In genomic region chr9:70049416-70049783, GRCm38 (mm10) we compare ENCODE assay signal across 11 mouse cellular contexts. TPM values are rescaled to one million over a fixed set of nuclear protein-coding genes. Genes with fewer than 3 reads are reported as not detected.
DNase-seq lines count a peak whose midpoint lies in the region; ATAC-seq and TF ChIP-seq lines count a peak whose summit lies in the region.
"Had no signal": no experiment of that assay in that cellular context is flagged by ENCODE, and none has a peak within 500 bp of the region (broad histone marks: within the 10 kb centered on the region; RNA-seq: fewer than 3 reads in every experiment).

No protein-coding gene starts in this region.

- H3K9me3 ChIP-seq in forebrain, embryonic 11.5 days (ENCODE audit: control insufficient read depth, low read length), result no peaks in the 10 kb centered on the region
- no peaks in the 10 kb centered on the region for H3K9me3 ChIP-seq in forebrain, embryonic 13.5 days (replicated peaks)
- H3K9me3 ChIP-seq in kidney, embryonic 16.5 days (ENCODE audit: low read length), result no peaks in the 10 kb centered on the region
- no peaks in the 10 kb centered on the region for H3K9me3 ChIP-seq in embryonic facial prominence, embryonic 12.5 days
- H3K9me3 ChIP-seq in midbrain, postnatal 0 days (ENCODE audit: low read length), result no peaks in the 10 kb centered on the region

- no peak for ATAC-seq in forebrain, embryonic 11.5 days (replicated peaks; ENCODE audit: low FRiP score)
- ATAC-seq in forebrain, embryonic 13.5 days, result no peak
- no peak for ATAC-seq in kidney, embryonic 16.5 days (ENCODE audit: low FRiP score, low TSS enrichment)
- ATAC-seq in embryonic facial prominence, embryonic 12.5 days (ENCODE audit: insufficient number of reproducible peaks, insufficient read depth, low FRiP score, low TSS enrichment), result no peak
- no peak for ATAC-seq in midbrain, postnatal 0 days (ENCODE audit: low FRiP score)
- ATAC-seq in cerebellum, adult (ENCODE audit: insufficient number of reproducible peaks, low FRiP score, low TSS enrichment), result no peak
- ATAC-seq: hindbrain, embryonic 16.5 days had no signal

- TF ChIP-seq POLR2A in thymus, adult 2 months (IDR thresholded peaks at IDR 0.05; ENCODE audit: control insufficient read depth, extremely low read depth, insufficient read depth, low read length, poor library complexity), result no peak

- no peak for TF ChIP-seq CTCF in midbrain, postnatal 0 days (IDR thresholded peaks at IDR 0.05)
- no peak for TF ChIP-seq CTCF in thymus, adult 2 months (IDR thresholded peaks at IDR 0.05; ENCODE audit: borderline replicate concordance, control insufficient read depth, extremely low read depth, insufficient read depth, low read length, poor library complexity)

- H3K9ac ChIP-seq in forebrain, embryonic 11.5 days (ENCODE audit: low read length), result no peak overlapping the region
- H3K9ac ChIP-seq in forebrain, embryonic 13.5 days, result no peak overlapping the region
- no peak overlapping the region for H3K9ac ChIP-seq in kidney, embryonic 16.5 days (replicated peaks; ENCODE audit: low read length)
- no peak overlapping the region for H3K9ac ChIP-seq in embryonic facial prominence, embryonic 12.5 days
- H3K9ac ChIP-seq in midbrain, postnatal 0 days (replicated peaks; ENCODE audit: low read length, poor library complexity, severe bottlenecking), result no peak overlapping the region; the same call in 1 of the 2 replicates

- 26% methylated on average over 3 of the region's 3 CpGs for WGBS in forebrain, embryonic 11.5 days
- 17% methylated on average over 3 of the region's 3 CpGs for WGBS in forebrain, embryonic 13.5 days
- 41% methylated on average over 3 of the region's 3 CpGs for whole genome bisulfite sequencing in kidney, embryonic 16.5 days
- WGBS in embryonic facial prominence, embryonic 12.5 days, result 23% methylated on average over 3 of the region's 3 CpGs
- WGBS in midbrain, postnatal 0 days, result 4% methylated on average over 3 of the region's 3 CpGs
- WGBS in thymus, adult 2 months, result 63% methylated on average over 3 of the region's 3 CpGs

- H3K4me3 ChIP-seq in forebrain, embryonic 11.5 days (ENCODE audit: low read depth, low read length), result no peak overlapping the region
- no peak overlapping the region for H3K4me3 ChIP-seq in forebrain, embryonic 13.5 days
- H3K4me3 ChIP-seq in kidney, embryonic 16.5 days (ENCODE audit: low read length), result no peak overlapping the region
- H3K4me3 ChIP-seq in embryonic facial prominence, embryonic 12.5 days, result no peak overlapping the region
- no peak overlapping the region for H3K4me3 ChIP-seq in midbrain, postnatal 0 days (ENCODE audit: low read depth, low read length)
- no peak overlapping the region for H3K4me3 ChIP-seq in thymus, adult 2 months (ENCODE audit: control insufficient read depth, insufficient read depth, low read length)

- no peaks in the 10 kb centered on the region; the same call in 1 of the 2 replicates for H3K4me1 ChIP-seq in forebrain, embryonic 11.5 days (replicated peaks; ENCODE audit: control insufficient read depth, insufficient read depth, low read length)
- peaks cover 2% of the 10 kb centered on the region for H3K4me1 ChIP-seq in forebrain, embryonic 13.5 days
- peaks cover 23% of the 10 kb centered on the region for H3K4me1 ChIP-seq in kidney, embryonic 16.5 days (ENCODE audit: insufficient read depth, low read length)
- peaks cover 22% of the 10 kb centered on the region for H3K4me1 ChIP-seq in embryonic facial prominence, embryonic 12.5 days
- no peaks in the 10 kb centered on the region for H3K4me1 ChIP-seq in midbrain, postnatal 0 days (ENCODE audit: insufficient read depth, low read length)
- H3K4me1 ChIP-seq in thymus, adult 2 months (replicated peaks; ENCODE audit: control insufficient read depth, insufficient read depth, low read length), result peaks cover 3% of the 10 kb centered on the region

- DNase-seq in forebrain, embryonic 11.5 days (ENCODE audit: low spot score), result peak; percentile 52
- no peak for DNase-seq in kidney, postnatal 14 days
- DNase-seq in midbrain, postnatal 0 days (ENCODE audit: low spot score), result peak; percentile 12
- DNase-seq in thymus, adult 2 months, result no peak
- DNase-seq: cerebellum, adult 18-20 months had no signal

- no peak overlapping the region for H3K4me2 ChIP-seq in forebrain, embryonic 11.5 days (ENCODE audit: low read depth, low read length, severe bottlenecking)
- no peak overlapping the region for H3K4me2 ChIP-seq in forebrain, embryonic 13.5 days
- H3K4me2 ChIP-seq in kidney, embryonic 16.5 days (replicated peaks; ENCODE audit: low read depth, low read length), result 0 out of 2 replicates have a peak overlapping the region, but pooled peaks have one; percentile 12
- H3K4me2 ChIP-seq in embryonic facial prominence, embryonic 12.5 days (replicated peaks), result 0 out of 2 replicates have a peak overlapping the region, but pooled peaks have one; percentile 21
- H3K4me2 ChIP-seq in midbrain, postnatal 0 days (ENCODE audit: low read depth, low read length, poor library complexity, severe bottlenecking), result no peak overlapping the region

- no peaks in the 10 kb centered on the region for H3K36me3 ChIP-seq in forebrain, embryonic 11.5 days (ENCODE audit: control insufficient read depth, insufficient read depth, low read length)
- no peaks in the 10 kb centered on the region for H3K36me3 ChIP-seq in forebrain, embryonic 13.5 days (ENCODE audit: poor library complexity, severe bottlenecking)
- H3K36me3 ChIP-seq in kidney, embryonic 16.5 days (ENCODE audit: insufficient read depth, low read length), result no peaks in the 10 kb centered on the region
- no peaks in the 10 kb centered on the region for H3K36me3 ChIP-seq in embryonic facial prominence, embryonic 12.5 days
- H3K36me3 ChIP-seq in midbrain, postnatal 0 days (ENCODE audit: insufficient read depth, low read length), result no peaks in the 10 kb centered on the region
- no peaks in the 10 kb centered on the region for H3K36me3 ChIP-seq in thymus, adult 2 months (ENCODE audit: control insufficient read depth, insufficient read depth, low read length)

- no peaks in the 10 kb centered on the region for H3K27me3 ChIP-seq in forebrain, embryonic 11.5 days (ENCODE audit: control insufficient read depth, insufficient read depth, low read length)
- H3K27me3 ChIP-seq in forebrain, embryonic 13.5 days, result no peaks in the 10 kb centered on the region
- H3K27me3 ChIP-seq in kidney, embryonic 16.5 days (ENCODE audit: insufficient read depth, low read length), result no peaks in the 10 kb centered on the region
- H3K27me3 ChIP-seq in embryonic facial prominence, embryonic 12.5 days, result no peaks in the 10 kb centered on the region
- no peaks in the 10 kb centered on the region for H3K27me3 ChIP-seq in midbrain, postnatal 0 days (ENCODE audit: insufficient read depth, low read length)
- H3K27me3 ChIP-seq in thymus, adult 2 months (ENCODE audit: control insufficient read depth, insufficient read depth, low read length), result no peaks in the 10 kb centered on the region

- H3K27ac ChIP-seq in forebrain, embryonic 11.5 days (ENCODE audit: low read depth, low read length), result no peak overlapping the region
- H3K27ac ChIP-seq in forebrain, embryonic 13.5 days, result no peak overlapping the region
- no peak overlapping the region for H3K27ac ChIP-seq in kidney, embryonic 16.5 days (ENCODE audit: low read length)
- H3K27ac ChIP-seq in embryonic facial prominence, embryonic 12.5 days, result peak overlapping the region; percentile 3; the same call in 1 of the 2 replicates
- no peak overlapping the region for H3K27ac ChIP-seq in midbrain, postnatal 0 days (ENCODE audit: low read depth, low read length)
- no peak overlapping the region for H3K27ac ChIP-seq in thymus, adult 2 months (ENCODE audit: control insufficient read depth, insufficient read depth, low read length)

RNA-seq across cellular contexts. Expression of gene Gcnt3, which starts 11.5 kb away (rescaled TPM):
- polyA plus RNA-seq in forebrain, embryonic 11.5 days (2014; fragmentation: Nextera tagmentation; extraction: Ambion mirVana), result not detected in 2 replicates
- not detected in 2 replicates for polyA plus RNA-seq in forebrain, embryonic 13.5 days (2015; fragmentation: Nextera tagmentation; extraction: Ambion mirVana)
- polyA plus RNA-seq in kidney, embryonic 16.5 days (2015; fragmentation: Nextera tagmentation; extraction: Ambion mirVana), result 1.5 and 1.7 TPM in 2 replicates
- not detected in 2 replicates for polyA plus RNA-seq in embryonic facial prominence, embryonic 12.5 days (2016; fragmentation: Nextera tagmentation; extraction: Ambion mirVana)
- total RNA-seq in midbrain, postnatal 0 days (2014; rRNA removed), result 0.22 TPM in 1 of 2 replicates, not detected in the other
- polyA plus RNA-seq in midbrain, postnatal 0 days (2015; fragmentation: Nextera tagmentation; extraction: Ambion mirVana), result 0.04 TPM in 1 of 2 replicates, not detected in the other
- 0.04 TPM in 1 of 2 replicates, not detected in the other for polyA plus RNA-seq in thymus, adult 2 months (2012; rRNA removed)
- total RNA-seq: left cerebral cortex, adult 18-20 months had no signal
- polyA plus RNA-seq: hindbrain, embryonic 16.5 days had no signal

RNA-seq across cellular contexts. Expression of gene Gtf2a2, which starts 37.0 kb away (rescaled TPM):
- polyA plus RNA-seq in forebrain, embryonic 11.5 days (2014; fragmentation: Nextera tagmentation; extraction: Ambion mirVana), result 211 and 223 TPM in 2 replicates
- 237 and 247 TPM in 2 replicates for polyA plus RNA-seq in forebrain, embryonic 13.5 days (2015; fragmentation: Nextera tagmentation; extraction: Ambion mirVana)
- 174 and 181 TPM in 2 replicates for polyA plus RNA-seq in kidney, embryonic 16.5 days (2015; fragmentation: Nextera tagmentation; extraction: Ambion mirVana)
- 190 and 198 TPM in 2 replicates for polyA plus RNA-seq in embryonic facial prominence, embryonic 12.5 days (2016; fragmentation: Nextera tagmentation; extraction: Ambion mirVana)
- 104 and 116 TPM in 2 replicates for total RNA-seq in midbrain, postnatal 0 days (2014; rRNA removed)
- 213 and 236 TPM in 2 replicates for polyA plus RNA-seq in midbrain, postnatal 0 days (2015; fragmentation: Nextera tagmentation; extraction: Ambion mirVana)
- polyA plus RNA-seq in thymus, adult 2 months (2012; rRNA removed), result 48.1 and 53.5 TPM in 2 replicates

Comparison
In these comparisons a context has a peak if more than half of its experiments do, and no peak if none do; other contexts are left out.
1. DNase-seq: peak in forebrain, embryonic 11.5 days (single experiment) and midbrain, postnatal 0 days (single experiment); none in kidney, postnatal 14 days (single experiment) and thymus, adult 2 months (single experiment).
2. H3K4me2 ChIP-seq: peak in kidney, embryonic 16.5 days (single experiment) and embryonic facial prominence, embryonic 12.5 days (single experiment); none in forebrain, embryonic 11.5 days (single experiment), forebrain, embryonic 13.5 days (single experiment) and midbrain, postnatal 0 days (single experiment).